Mouse (Mus musculus) kidney, embryonic 14.5 days (tissue): ENCODE data around the gene Cux1. TPM values are rescaled to one million over a fixed set of nuclear protein-coding genes. Genes with fewer than 3 reads are reported as not detected.

Source experiments
- ATAC-seq: fragments of 200-750 bp; cut with Nextera tagmentation; 2 replicates; pipeline ENCODE4 v1.8.0; 2017; ENCODE audit warnings: moderate number of reproducible peaks, mild to moderate bottlenecking, moderate TSS enrichment, moderate library complexity; ENCODE audit not compliant: low FRiP score, low TSS enrichment
- H3K27ac ChIP-seq: fragments of 300-500 bp; sonication (generic); 2 replicates; pipeline ENCODE4 v1.5.1; 2014; ENCODE audit warnings: low read depth, mild to moderate bottlenecking, low read length, moderate library complexity, mixed read lengths
- H3K27me3 ChIP-seq: fragments of 300-500 bp; sonication (generic); 2 replicates; pipeline ENCODE4 v1.6.1; 2014; ENCODE audit warnings: mild to moderate bottlenecking, low read length; ENCODE audit not compliant: control insufficient read depth, insufficient read depth
- H3K36me3 ChIP-seq: fragments of 300-500 bp; sonication (generic); 2 replicates; pipeline ENCODE4 v1.6.1; 2014; ENCODE audit warnings: low read length, mixed read lengths; ENCODE audit not compliant: control insufficient read depth, insufficient read depth
- H3K4me1 ChIP-seq: fragments of 300-500 bp; sonication (generic); 2 replicates; pipeline ENCODE4 v1.6.1; 2014; ENCODE audit warnings: low read length, mixed read lengths; ENCODE audit not compliant: control insufficient read depth, insufficient read depth
- H3K4me2 ChIP-seq: fragments of 300-500 bp; sonication (generic); replicated peaks from 2 replicates; pipeline ENCODE4 v1.6.1; 2014; ENCODE audit warnings: low read depth, mild to moderate bottlenecking, low read length
- H3K4me3 ChIP-seq: fragments of 300-500 bp; sonication (generic); 2 replicates; pipeline ENCODE4 v1.5.1; 2014; ENCODE audit warnings: mild to moderate bottlenecking, low read length
- H3K9ac ChIP-seq: fragments of 300-500 bp; sonication (generic); 2 replicates; pipeline ENCODE4 v1.6.1; 2014; ENCODE audit warnings: low read depth, mild to moderate bottlenecking, low read length, moderate library complexity
- H3K9me3 ChIP-seq: fragments of 300-500 bp; sonication (generic); 2 replicates; pipeline ENCODE4 v1.6.1; 2016; ENCODE audit warnings: low read length; ENCODE audit not compliant: control insufficient read depth
- WGBS: fragments of 180-500 bp; shearing (Covaris S2); extraction: QIAGEN DNeasy Blood & Tissue Kit; methylation state at CpG from one replicate; pipeline ENCODE4 v1.1.7; 2014; 5-methylcytosine and 5-hydroxymethylcytosine counted together
- polyA plus RNA-seq: library from polyadenylated mRNA; unstranded; fragments of >200 nt; fragmentation: Nextera tagmentation; extraction: Ambion mirVana; gene quantifications from 2 replicates; pipeline ENCODE4 v1.2.1, GENCODE M21; 2014

Cux1 gene
- polyA plus RNA-seq, 1 experiment from 2014 or later: 105 TPM

DNA sequence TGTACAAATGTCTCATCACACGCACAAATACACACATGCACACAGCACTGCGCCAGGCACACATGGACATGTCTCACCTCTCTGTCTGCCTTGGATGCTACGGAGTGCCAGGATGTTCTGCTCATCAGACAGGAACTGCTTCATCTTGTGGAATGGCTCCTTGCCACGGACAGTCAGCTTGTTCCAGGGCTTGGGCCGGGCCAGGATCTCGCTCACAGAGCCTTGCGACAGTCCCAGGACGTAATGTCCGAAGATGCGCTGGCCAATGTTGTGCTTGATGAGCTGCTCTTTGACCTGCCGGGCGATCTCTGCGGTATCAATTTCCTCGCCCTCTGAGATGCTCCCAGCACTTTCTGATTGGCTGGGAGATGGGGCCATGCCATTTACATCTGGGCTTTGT, 254.7 kb downstream of the Cux1 start:
- no peak overlapping the region for H3K4me3 ChIP-seq
- no peak for ATAC-seq
- H3K9me3 ChIP-seq: no peaks in the 10 kb centered on the region
- H3K27me3 ChIP-seq: no peaks in the 10 kb centered on the region
- H3K36me3 ChIP-seq: peaks cover 91% of the 10 kb centered on the region
- no peak overlapping the region for H3K4me2 ChIP-seq
- H3K4me1 ChIP-seq: no peaks in the 10 kb centered on the region
- no peak overlapping the region for H3K9ac ChIP-seq
- WGBS: 79% methylated on average over 14 of the region's 14 CpGs
- H3K27ac ChIP-seq: no peak overlapping the region

DNA sequence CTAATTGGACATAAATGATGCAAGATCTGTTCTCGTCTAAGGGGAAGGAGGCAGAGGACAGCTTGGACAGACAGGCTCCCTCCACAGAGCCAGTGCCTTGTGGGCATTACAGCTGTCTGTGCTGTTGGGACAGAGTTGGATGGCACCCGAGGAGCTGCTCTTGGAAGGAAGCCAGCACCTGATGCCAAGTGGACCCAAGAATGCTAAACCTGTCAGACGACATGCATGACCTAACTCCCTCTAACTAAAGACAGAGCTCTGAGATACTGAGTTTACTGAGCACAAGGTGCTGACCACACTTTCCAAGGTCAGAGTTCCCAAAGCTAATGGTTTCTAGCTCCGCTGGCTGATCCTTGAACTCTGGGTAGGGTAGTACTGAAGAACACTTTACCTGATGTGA, 255.1 kb downstream of the Cux1 start:
- H3K4me3 ChIP-seq: no peak overlapping the region
- no peak for ATAC-seq
- H3K4me2 ChIP-seq: no peak overlapping the region
- peaks cover 91% of the 10 kb centered on the region for H3K36me3 ChIP-seq
- no peaks in the 10 kb centered on the region for H3K9me3 ChIP-seq
- WGBS: 72% methylated on average over 4 of the region's 4 CpGs
- no peaks in the 10 kb centered on the region for H3K4me1 ChIP-seq
- H3K9ac ChIP-seq: no peak overlapping the region
- H3K27ac ChIP-seq: no peak overlapping the region
- no peaks in the 10 kb centered on the region for H3K27me3 ChIP-seq

DNA sequence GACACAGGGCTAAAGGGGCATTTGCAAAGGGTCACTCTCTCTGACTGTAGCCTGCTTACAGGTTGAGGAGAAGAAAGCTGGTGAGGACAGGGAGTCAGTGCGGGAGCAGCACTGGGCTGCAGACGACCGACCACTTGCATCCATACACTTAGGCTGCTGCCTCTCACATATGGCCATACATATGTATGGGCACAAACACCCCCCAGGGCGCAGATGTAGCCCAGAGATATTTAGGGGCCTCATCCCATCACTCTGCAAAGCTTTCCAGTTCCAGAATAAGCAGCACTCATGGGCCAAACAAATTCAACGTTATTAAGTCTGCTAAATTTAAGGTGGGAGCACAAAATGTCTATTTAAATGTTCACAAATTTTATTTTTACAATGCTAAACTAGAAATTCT, 261.0 kb downstream of the Cux1 start:
- Histone ChIP-seq H3K4me2 (no peak overlapping the region), H3K27me3 (no peaks in the 10 kb centered on the region), H3K9me3 (no peaks in the 10 kb centered on the region), H3K4me3 (no peak overlapping the region), H3K36me3 (peaks cover 90% of the 10 kb centered on the region), H3K4me1 (no peaks in the 10 kb centered on the region), H3K27ac (no peak overlapping the region), H3K9ac (no peak overlapping the region)
- ATAC-seq: no peak
- WGBS: 90% methylated on average over 5 of the region's 5 CpGs

GRCm38 (mm10) chr5:136303409-136303983, 263.8 kb downstream of the Cux1 start:
- Histone ChIP-seq H3K9me3 (no peaks in the 10 kb centered on the region), H3K4me2 (no peak overlapping the region), H3K27me3 (no peaks in the 10 kb centered on the region), H3K27ac (no peak overlapping the region), H3K4me3 (no peak overlapping the region), H3K36me3 (peaks cover 92% of the 10 kb centered on the region), H3K9ac (no peak overlapping the region), H3K4me1 (no peaks in the 10 kb centered on the region)
- no peak for ATAC-seq
- 89% methylated on average over 19 of the region's 19 CpGs for WGBS

GRCm38 (mm10) chr5:136300880-136301279, 266.4 kb downstream of the Cux1 start:
- no peak for ATAC-seq
- Histone ChIP-seq H3K9me3 (no peaks in the 10 kb centered on the region), H3K9ac (no peak overlapping the region), H3K4me2 (no peak overlapping the region), H3K27ac (no peak overlapping the region), H3K4me3 (no peak overlapping the region), H3K36me3 (peaks cover 79% of the 10 kb centered on the region), H3K4me1 (no peaks in the 10 kb centered on the region), H3K27me3 (no peaks in the 10 kb centered on the region)
- 92% methylated on average over 6 of the region's 6 CpGs for WGBS

DNA sequence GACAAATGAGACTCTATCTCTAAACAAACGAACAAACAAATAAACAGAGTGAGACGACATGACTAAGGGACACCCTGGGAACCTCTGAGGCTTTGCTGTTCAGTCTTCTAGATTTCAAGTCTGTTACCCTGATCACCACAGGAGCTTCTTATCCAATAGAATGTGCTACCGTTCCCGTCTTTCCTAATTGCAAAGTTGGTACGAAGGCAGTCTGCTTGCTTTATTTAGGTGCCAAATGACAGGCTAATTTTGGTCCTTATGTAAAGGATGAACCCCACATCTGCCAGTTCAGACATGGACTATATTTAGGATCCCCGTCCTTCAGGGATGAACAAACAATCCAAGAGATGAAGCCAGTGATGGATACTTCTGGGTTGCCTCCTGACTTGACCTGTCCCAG, 269.6 kb downstream of the Cux1 start:
- Histone ChIP-seq H3K27me3 (no peaks in the 10 kb centered on the region), H3K4me1 (no peaks in the 10 kb centered on the region), H3K4me3 (no peak overlapping the region), H3K9ac (no peak overlapping the region), H3K27ac (no peak overlapping the region), H3K4me2 (no peak overlapping the region), H3K9me3 (no peaks in the 10 kb centered on the region), H3K36me3 (peaks cover 58% of the 10 kb centered on the region)
- 91% methylated on average over 6 of the region's 6 CpGs for WGBS
- ATAC-seq: no peak

- H3K36me3 ChIP-seq: peaks cover 53% of the 10 kb centered on the region
- ATAC-seq: no peak
- H3K4me1 ChIP-seq: no peaks in the 10 kb centered on the region
Observed at GRCm38 (mm10) chr5:136296911-136297310, 270.4 kb downstream of the Cux1 start.

DNA sequence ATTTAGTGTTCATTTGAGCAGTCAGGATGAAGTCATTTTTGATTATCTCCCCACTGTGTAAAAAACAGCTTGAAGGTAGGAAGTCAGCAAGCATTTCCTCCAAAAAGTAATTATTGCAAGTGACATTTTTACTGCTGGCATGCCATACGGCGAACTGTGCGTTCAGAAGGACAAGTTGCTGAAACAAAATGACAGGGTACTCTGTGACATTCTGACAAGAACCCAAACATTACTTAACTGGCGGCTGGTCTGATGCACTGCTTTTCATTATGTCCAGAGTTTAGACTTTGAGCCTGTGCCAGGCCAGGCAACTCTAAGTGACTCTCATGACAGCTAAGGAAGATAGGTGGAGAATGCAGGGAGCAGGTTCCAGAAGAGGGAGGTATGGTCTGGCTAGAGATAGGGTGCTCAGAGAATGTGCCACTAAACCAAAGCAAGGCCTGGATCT, 274.3 kb downstream of the Cux1 start:
- Histone ChIP-seq H3K4me1 (no peaks in the 10 kb centered on the region), H3K36me3 (peaks cover 27% of the 10 kb centered on the region; the same call in 1 of the 2 replicates), H3K9me3 (no peaks in the 10 kb centered on the region), H3K9ac (no peak overlapping the region), H3K4me3 (no peak overlapping the region), H3K27me3 (no peaks in the 10 kb centered on the region), H3K27ac (no peak overlapping the region), H3K4me2 (no peak overlapping the region)
- ATAC-seq: no peak
- WGBS: 75% methylated on average over 4 of the region's 4 CpGs

More at GRCm38 (mm10) chr5:136296911-136297310, 270.4 kb downstream of the Cux1 start:
- no peak overlapping the region for H3K27ac ChIP-seq
- WGBS: 90% methylated on average over 4 of the region's 4 CpGs
- no peak overlapping the region for H3K4me3 ChIP-seq
- H3K4me2 ChIP-seq: no peak overlapping the region
- no peaks in the 10 kb centered on the region for H3K9me3 ChIP-seq
- H3K27me3 ChIP-seq: no peaks in the 10 kb centered on the region
- no peak overlapping the region for H3K9ac ChIP-seq

GRCm38 (mm10) chr5:136292361-136292760, 274.9 kb downstream of the Cux1 start:
- H3K4me3 ChIP-seq: no peak overlapping the region
- H3K27ac ChIP-seq: no peak overlapping the region
- no peak for ATAC-seq
- no peak overlapping the region for H3K4me2 ChIP-seq
- no peaks in the 10 kb centered on the region for H3K27me3 ChIP-seq
- H3K9me3 ChIP-seq: no peaks in the 10 kb centered on the region
- peaks cover 29% of the 10 kb centered on the region; the same call in 1 of the 2 replicates for H3K36me3 ChIP-seq
- 86% methylated on average over 2 of the region's 2 CpGs for WGBS
- no peaks in the 10 kb centered on the region for H3K4me1 ChIP-seq
- no peak overlapping the region for H3K9ac ChIP-seq
